Mouse (Mus musculus) embryonic facial prominence, embryonic 10.5 days (tissue): Measurements from ENCODE around the gene Vinac1. TPM values are rescaled to one million over a fixed set of nuclear protein-coding genes. Genes with fewer than 3 reads are reported as not detected.

Experiments used
- DNase-seq: peaks from one replicate; pipeline ENCODE4 v3.0.0-alpha.2; 2017; ENCODE audit warnings: low spot score
- H3K27ac ChIP-seq: fragments of 300-500 bp; sonication (generic); replicated peaks from 2 replicates; pipeline ENCODE4 v1.5.1; 2016; ENCODE audit warnings: mild to moderate bottlenecking
- H3K27me3 ChIP-seq: fragments of 300-500 bp; sonication (generic); replicated peaks from 2 replicates; pipeline ENCODE4 v1.6.1; 2016; ENCODE audit warnings: low read depth, mild to moderate bottlenecking; ENCODE audit not compliant: poor library complexity, severe bottlenecking
- H3K36me3 ChIP-seq: fragments of 300-500 bp; sonication (generic); replicated peaks from 2 replicates; pipeline ENCODE4 v1.6.1; 2016; ENCODE audit warnings: mild to moderate bottlenecking, moderate library complexity
- H3K4me1 ChIP-seq: fragments of 300-500 bp; sonication (generic); 2 replicates; pipeline ENCODE4 v1.6.1; 2016
- H3K4me3 ChIP-seq: fragments of 300-500 bp; sonication (generic); 2 replicates; pipeline ENCODE4 v1.5.1; 2016; ENCODE audit warnings: mild to moderate bottlenecking, moderate library complexity
- H3K9me3 ChIP-seq: fragments of 300-500 bp; sonication (generic); 2 replicates; pipeline ENCODE4 v1.6.1; 2016; ENCODE audit warnings: mild to moderate bottlenecking
- WGBS: fragments of 180-500 bp; shearing (Covaris S2); methylation state at CpG from one replicate; pipeline ENCODE4 v1.1.7; 2016; 5-methylcytosine and 5-hydroxymethylcytosine counted together
- polyA plus RNA-seq: library from polyadenylated mRNA; unstranded; fragments of >200 nt; fragmentation: Nextera tagmentation; extraction: Ambion mirVana; gene quantifications from 2 replicates; pipeline ENCODE4 v1.2.1, GENCODE M21; 2016

Vinac1 gene
- polyA plus RNA-seq, 1 experiment from 2014 or later, result 0.07 TPM

DNA sequence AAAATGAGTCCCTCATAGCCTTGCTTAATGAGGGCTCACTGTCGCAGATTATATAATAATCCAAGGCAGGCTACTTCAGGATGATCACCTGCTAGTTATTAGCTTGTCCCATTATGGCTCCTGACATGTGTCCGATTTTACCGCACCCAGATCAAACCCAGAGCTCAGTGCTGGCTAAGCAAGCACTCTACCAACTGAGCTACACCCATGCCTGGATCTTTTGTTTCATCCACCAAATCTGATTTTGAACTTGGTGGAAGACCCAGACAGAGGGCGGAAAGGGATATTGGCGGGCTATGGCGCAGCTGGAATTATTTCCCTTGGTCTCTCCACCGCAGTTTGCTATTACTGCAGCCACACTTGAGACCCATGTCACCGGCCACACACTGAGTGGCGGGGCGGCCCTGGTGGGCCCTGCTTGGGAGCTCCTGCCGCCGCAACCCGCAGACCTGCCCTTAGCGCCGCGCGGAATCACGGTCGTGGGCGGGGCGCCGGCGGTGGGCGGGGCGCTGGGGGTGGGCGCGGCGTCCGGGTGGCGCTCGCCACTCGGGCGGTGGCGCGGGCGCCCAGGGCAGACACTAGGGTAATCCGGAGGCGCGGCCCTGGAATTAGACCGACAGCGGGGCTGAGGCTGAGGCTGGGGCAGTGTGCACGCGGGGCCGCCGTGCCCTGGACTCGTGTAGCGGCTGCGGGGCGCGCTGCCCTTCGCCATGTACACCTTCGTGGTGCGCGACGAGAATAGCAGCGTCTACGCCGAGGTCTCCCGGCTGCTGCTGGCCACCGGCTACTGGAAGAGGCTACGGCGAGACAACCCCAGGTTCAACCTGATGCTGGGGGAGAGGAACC is 17.7 kb upstream of the Vinac1 start, which contains the start of gene Ttl:
Ttl (plus strand) TSS at position 506 of the 846 bp plus-strand sequence.
- WGBS, result 2% methylated on average over 62 of the region's 62 CpGs
- Histone ChIP-seq H3K4me3 (peak within 1 kb of the TSS; percentile 92), H3K36me3 (peaks cover 28% of the 10 kb centered on the region), H3K9me3 (no peaks in the 10 kb centered on the region), H3K27ac (peak within 1 kb of the TSS; percentile 92), H3K27me3 (no peaks in the 10 kb centered on the region), H3K4me1 (peaks cover 22% of the 10 kb centered on the region)
- DNase-seq, result peak; percentile 89

DNA sequence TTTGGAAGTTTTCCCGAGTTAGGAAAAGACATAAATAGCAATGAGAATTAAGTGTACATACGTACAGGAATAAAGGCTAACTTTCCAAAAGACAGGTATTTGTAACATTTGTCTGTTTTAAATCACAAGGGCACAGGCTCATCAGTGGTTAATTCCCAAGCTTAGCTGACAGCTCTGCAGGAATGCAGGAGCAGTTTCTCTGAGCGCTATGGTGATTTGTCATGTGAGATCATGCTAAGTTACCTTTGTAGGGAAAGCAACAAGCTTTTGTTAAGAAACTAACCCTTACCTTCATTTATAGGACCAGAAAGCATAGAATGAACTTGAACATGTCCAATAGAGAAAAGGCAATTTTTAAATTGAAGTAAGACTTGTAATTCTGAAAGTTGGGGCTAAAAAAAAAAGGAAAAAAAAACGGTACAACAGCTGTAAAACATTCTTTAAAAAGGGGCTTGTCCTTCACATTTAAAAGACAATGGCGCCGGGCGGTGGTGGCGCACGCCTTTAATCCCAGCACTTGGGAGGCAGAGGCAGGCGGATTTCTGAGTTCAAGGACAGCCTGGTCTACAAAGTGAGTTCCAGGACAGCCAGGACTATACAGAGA is 13.6 kb upstream of the Vinac1 start:
- Histone ChIP-seq H3K27ac (no peak overlapping the region), H3K4me1 (peaks cover 11% of the 10 kb centered on the region), H3K4me3 (no peak overlapping the region), H3K9me3 (peaks cover 9% of the 10 kb centered on the region; the same call in 1 of the 2 replicates), H3K27me3 (no peaks in the 10 kb centered on the region), H3K36me3 (no peaks in the 10 kb centered on the region)
- WGBS, result 79% methylated on average over 10 of the region's 10 CpGs
- DNase-seq, result no peak

DNA sequence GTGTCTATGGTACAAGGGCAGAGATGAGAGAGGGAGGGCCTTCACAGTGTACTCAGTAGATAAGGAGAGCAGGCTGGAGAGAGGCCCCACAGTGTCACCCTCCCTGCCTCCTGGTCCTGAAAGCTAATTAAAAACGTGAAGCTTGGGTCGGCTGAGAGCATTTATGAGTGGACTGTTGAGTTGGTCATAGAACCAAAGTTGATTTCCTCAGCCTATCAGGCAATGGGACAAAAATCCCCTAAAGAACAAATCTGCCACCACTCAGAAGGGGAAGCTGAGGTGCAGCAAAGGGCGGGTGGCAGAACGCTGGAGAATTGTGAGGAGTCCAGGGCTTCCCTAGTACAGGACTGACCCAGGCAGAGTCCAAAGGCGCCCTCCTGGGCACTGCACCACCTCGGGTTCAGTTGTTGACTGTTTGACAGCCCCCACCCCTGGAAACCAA is 10.0 kb upstream of the Vinac1 start:
- Histone ChIP-seq H3K27ac (no peak overlapping the region), H3K4me1 (no peaks in the 10 kb centered on the region), H3K9me3 (peaks cover 13% of the 10 kb centered on the region), H3K27me3 (no peaks in the 10 kb centered on the region), H3K36me3 (no peaks in the 10 kb centered on the region), H3K4me3 (no peak overlapping the region)
- WGBS, result 88% methylated on average over 6 of the region's 6 CpGs
- DNase-seq, result no peak

DNA sequence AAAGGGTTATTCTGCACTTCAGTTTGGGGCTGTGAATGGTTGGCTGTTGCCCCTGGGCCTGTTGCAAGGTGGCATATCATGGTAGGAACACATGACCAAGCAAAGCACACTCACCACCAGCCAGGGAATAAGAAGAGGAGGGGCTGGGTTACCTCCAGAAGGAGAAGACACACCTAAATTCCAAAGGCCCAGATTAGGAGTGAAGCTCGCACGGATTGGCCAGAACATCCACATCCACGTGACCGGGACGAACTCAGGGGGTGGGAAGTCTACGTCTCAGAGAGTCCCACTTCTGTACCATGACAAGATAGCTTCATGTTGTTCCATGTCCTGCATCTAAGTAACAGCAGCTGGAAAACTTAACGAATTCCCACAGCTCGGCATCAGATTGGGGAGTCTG is 9.3 kb upstream of the Vinac1 start:
- no peaks in the 10 kb centered on the region for H3K36me3 ChIP-seq
- 91% methylated on average over 8 of the region's 8 CpGs for WGBS
- no peaks in the 10 kb centered on the region for H3K27me3 ChIP-seq
- H3K27ac ChIP-seq, result no peak overlapping the region
- peaks cover 13% of the 10 kb centered on the region for H3K9me3 ChIP-seq
- no peaks in the 10 kb centered on the region for H3K4me1 ChIP-seq
- DNase-seq, result no peak
- H3K4me3 ChIP-seq, result no peak overlapping the region

DNA sequence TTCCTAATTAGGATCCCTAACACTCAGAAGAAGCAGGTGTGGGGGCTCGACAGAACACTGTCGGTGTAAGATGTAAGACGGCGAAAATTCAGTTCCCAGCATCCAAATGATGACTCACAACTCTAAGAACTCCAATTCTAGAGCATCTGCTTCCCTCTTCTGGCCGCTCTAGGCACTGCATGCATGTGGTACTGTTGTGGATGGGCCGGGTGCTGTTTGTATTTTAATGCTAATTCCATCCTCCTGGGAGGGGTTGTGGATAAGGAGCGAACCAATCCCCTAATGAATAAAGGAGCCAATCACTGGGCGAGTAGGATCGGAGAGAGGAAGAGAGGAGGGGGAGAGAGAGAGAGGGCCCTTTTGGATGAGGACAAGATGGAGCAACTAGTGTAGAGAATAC is 8.6 kb upstream of the Vinac1 start:
- Histone ChIP-seq H3K9me3 (peaks cover 13% of the 10 kb centered on the region), H3K4me3 (no peak overlapping the region), H3K27me3 (no peaks in the 10 kb centered on the region), H3K27ac (no peak overlapping the region), H3K36me3 (no peaks in the 10 kb centered on the region), H3K4me1 (no peaks in the 10 kb centered on the region)
- peak; percentile 15 for DNase-seq
- WGBS, result 47% methylated on average over 9 of the region's 9 CpGs

GRCm38 (mm10) chr2:129055741-129056140 is 7.8 kb upstream of the Vinac1 start:
- WGBS, result 89% methylated on average over 6 of the region's 6 CpGs
- Histone ChIP-seq H3K27me3 (no peaks in the 10 kb centered on the region), H3K36me3 (no peaks in the 10 kb centered on the region)

GRCm38 (mm10) chr2:129052451-129052983 is 4.5 kb upstream of the Vinac1 start:
- no peaks in the 10 kb centered on the region for H3K36me3 ChIP-seq
- H3K27me3 ChIP-seq, result no peaks in the 10 kb centered on the region
- H3K27ac ChIP-seq, result no peak overlapping the region
- 80% methylated on average over 4 of the region's 4 CpGs for WGBS
- no peaks in the 10 kb centered on the region for H3K4me1 ChIP-seq
- DNase-seq, result no peak
- peaks cover 6% of the 10 kb centered on the region for H3K9me3 ChIP-seq
- H3K4me3 ChIP-seq, result no peak overlapping the region

More at GRCm38 (mm10) chr2:129055741-129056140, 7.8 kb upstream of the Vinac1 start:
- H3K4me3 ChIP-seq, result no peak overlapping the region
- H3K4me1 ChIP-seq, result no peaks in the 10 kb centered on the region
- no peak overlapping the region for H3K27ac ChIP-seq
- H3K9me3 ChIP-seq, result peaks cover 13% of the 10 kb centered on the region
- no peak for DNase-seq

DNA sequence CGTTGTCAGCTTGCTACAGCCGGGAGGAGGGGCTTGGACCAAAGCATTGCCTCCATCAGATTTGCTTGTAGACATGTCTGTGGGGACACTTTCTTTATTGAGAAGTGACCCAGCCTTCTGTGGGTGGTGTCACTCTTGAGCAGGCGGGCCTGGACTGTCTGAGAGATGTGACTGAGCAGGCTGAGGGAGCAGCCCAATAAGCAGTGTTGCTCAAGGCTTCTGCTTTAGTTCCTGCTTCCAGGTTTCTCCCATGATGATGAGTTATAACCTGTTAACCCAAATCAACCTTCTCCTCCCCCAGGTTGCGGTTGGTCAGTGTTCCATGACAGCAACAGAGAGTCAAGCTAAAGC is 1.2 kb downstream of the Vinac1 start:
- Histone ChIP-seq H3K4me1 (no peaks in the 10 kb centered on the region), H3K9me3 (no peaks in the 10 kb centered on the region), H3K36me3 (no peaks in the 10 kb centered on the region), H3K27ac (no peak overlapping the region), H3K27me3 (peaks cover 3% of the 10 kb centered on the region; the same call in 1 of the 2 replicates), H3K4me3 (no peak overlapping the region)
- 89% methylated on average over 4 of the region's 4 CpGs for WGBS
- no peak for DNase-seq

DNA sequence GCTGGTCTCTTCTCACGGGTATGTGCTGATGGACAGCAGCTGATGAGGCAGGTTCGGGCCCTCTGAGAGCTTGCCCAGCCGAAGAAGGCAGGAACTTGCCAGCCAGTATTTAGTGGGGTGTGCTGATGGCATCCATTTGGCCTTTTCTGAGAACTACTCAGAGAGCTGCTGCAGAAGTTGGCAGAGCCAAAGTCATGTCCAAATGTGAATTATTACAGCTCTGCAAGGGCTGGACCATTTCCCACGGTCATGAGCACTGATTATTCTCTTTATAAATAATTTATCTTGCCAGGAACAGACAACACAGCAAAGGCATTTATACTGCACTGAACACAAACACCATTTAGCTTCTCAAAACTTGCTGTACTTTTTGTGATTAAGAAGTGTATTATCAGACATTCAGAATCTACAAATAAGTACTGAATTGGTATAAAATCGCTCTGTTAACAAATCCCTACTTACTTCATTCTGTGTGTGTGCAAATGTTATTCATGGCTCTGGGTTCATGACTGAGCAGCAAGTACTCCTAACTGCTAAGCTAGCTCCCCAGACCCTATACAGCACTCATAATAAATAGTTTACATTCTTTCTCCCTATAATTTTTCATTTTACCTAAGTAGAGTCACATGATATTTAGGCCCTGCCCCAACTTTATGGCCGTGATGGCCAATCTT is 1.7 kb downstream of the Vinac1 start:
- 83% methylated on average over 6 of the region's 6 CpGs for WGBS
- Histone ChIP-seq H3K27ac (no peak overlapping the region), H3K36me3 (no peaks in the 10 kb centered on the region), H3K27me3 (peaks cover 8% of the 10 kb centered on the region), H3K4me1 (no peaks in the 10 kb centered on the region), H3K9me3 (no peaks in the 10 kb centered on the region), H3K4me3 (no peak overlapping the region)
- no peak for DNase-seq

GRCm38 (mm10) chr2:129040567-129040966 is 7.4 kb downstream of the Vinac1 start:
- Histone ChIP-seq H3K27ac (no peak overlapping the region), H3K4me1 (peaks cover 14% of the 10 kb centered on the region), H3K9me3 (no peaks in the 10 kb centered on the region), H3K36me3 (no peaks in the 10 kb centered on the region), H3K4me3 (no peak overlapping the region), H3K27me3 (peaks cover 63% of the 10 kb centered on the region)
- DNase-seq, result no peak
- 34% methylated on average over 6 of the region's 6 CpGs for WGBS

- 3% methylated on average over 62 of the region's 62 CpGs for WGBS
- Histone ChIP-seq H3K4me1 (peaks cover 14% of the 10 kb centered on the region), H3K4me3 (peak overlapping the region; percentile 64), H3K9me3 (no peaks in the 10 kb centered on the region), H3K27ac (peak overlapping the region; percentile 54), H3K36me3 (no peaks in the 10 kb centered on the region), H3K27me3 (peaks cover 63% of the 10 kb centered on the region)
- peak; percentile 73 for DNase-seq
Measured at GRCm38 (mm10) chr2:129038937-129039631, 8.9 kb downstream of the Vinac1 start.

GRCm38 (mm10) chr2:129038426-129038936 is 9.5 kb downstream of the Vinac1 start:
- H3K9me3 ChIP-seq, result no peaks in the 10 kb centered on the region
- H3K27ac ChIP-seq, result 0 out of 2 replicates have a peak overlapping the region, but pooled peaks have one; percentile 54
- no peaks in the 10 kb centered on the region for H3K36me3 ChIP-seq
- peak overlapping the region; percentile 64 for H3K4me3 ChIP-seq
- H3K4me1 ChIP-seq, result peaks cover 14% of the 10 kb centered on the region
- peaks cover 63% of the 10 kb centered on the region for H3K27me3 ChIP-seq
- 35% methylated on average over 15 of the region's 15 CpGs for WGBS
- peak; percentile 15 for DNase-seq
